8 mouse cellular contexts compared by ENCODE assay signal in the genomic region with DNA sequence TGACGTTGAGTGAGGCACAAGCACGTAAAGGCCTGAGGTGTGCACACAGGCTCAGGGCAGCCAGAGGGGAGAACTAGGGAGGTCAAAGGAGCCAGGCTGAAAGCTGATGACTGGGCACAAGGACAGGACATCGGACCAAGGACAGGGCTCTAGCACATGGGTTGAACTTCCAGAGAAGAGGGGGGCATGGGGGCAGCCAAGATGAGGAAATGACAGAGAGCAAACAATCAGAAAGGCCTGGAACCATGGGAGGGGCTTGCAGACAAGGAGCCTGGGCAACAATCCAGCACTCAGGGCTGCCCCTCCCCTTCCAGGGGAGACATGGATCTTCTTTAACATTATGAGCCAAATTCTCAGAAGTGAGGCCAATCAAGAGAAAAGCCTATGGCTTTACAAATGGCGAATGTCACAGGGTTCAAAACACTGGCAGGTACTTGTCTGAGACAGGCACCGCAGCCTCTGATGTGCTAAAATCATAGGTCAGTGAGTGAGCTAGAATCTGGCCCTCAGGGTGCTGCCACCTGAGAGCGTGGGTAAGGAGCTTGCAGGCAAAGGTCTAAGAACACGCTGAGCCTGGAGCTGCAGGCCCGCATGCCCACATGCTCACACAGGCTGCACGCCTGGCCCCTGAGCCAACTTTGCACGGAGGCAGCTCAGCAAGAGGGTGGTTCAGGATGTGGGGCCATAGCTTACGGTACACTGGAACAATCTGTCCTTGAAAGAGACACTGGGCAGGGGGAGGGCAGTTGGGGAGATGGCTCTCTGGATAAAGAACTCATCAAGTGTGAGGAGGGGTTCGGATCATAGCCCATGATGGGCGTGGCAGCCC. TPM values are rescaled to one million over a fixed set of nuclear protein-coding genes. Genes with fewer than 3 reads are reported as not detected.
DNase-seq lines count a peak whose midpoint lies in the region; ATAC-seq and TF ChIP-seq lines count a peak whose summit lies in the region.

No protein-coding gene starts in this region.

- H3K4me2 ChIP-seq in liver, postnatal 0 days (ENCODE audit: low read depth, low read length), result no peak overlapping the region
- no peak overlapping the region for H3K4me2 ChIP-seq in liver, embryonic 11.5 days
- no peak overlapping the region for H3K4me2 ChIP-seq in kidney, embryonic 16.5 days (replicated peaks; ENCODE audit: low read depth, low read length)
- H3K4me2 ChIP-seq in stomach, embryonic 16.5 days (ENCODE audit: low read depth, low read length), result no peak overlapping the region

- TF ChIP-seq EP300 in liver, postnatal 0 days (IDR thresholded peaks at IDR 0.05; ENCODE audit: low read depth), result peak; percentile 26; the same call in 1 of the 2 replicates

- no peak overlapping the region for H3K4me3 ChIP-seq in liver, postnatal 0 days (ENCODE audit: low read depth, low read length)
- no peak overlapping the region for H3K4me3 ChIP-seq in liver, embryonic 11.5 days (ENCODE audit: low read depth, low read length)
- no peak overlapping the region for H3K4me3 ChIP-seq in kidney, embryonic 16.5 days (ENCODE audit: low read length)
- no peak overlapping the region for H3K4me3 ChIP-seq in stomach, embryonic 16.5 days (replicated peaks; ENCODE audit: low read length)

- WGBS in liver, postnatal 0 days (ENCODE audit: insufficient replicate concordance), result 74% methylated on average over 13 of the region's 13 CpGs
- 81% methylated on average over 13 of the region's 13 CpGs for WGBS in liver, embryonic 11.5 days
- WGBS in kidney, embryonic 16.5 days, result 85% methylated on average over 13 of the region's 13 CpGs
- whole genome bisulfite sequencing in stomach, embryonic 16.5 days, result 73% methylated on average over 13 of the region's 13 CpGs

- no peaks in the 10 kb centered on the region for H3K27me3 ChIP-seq in liver, postnatal 0 days (ENCODE audit: insufficient read depth, low read length)
- no peaks in the 10 kb centered on the region for H3K27me3 ChIP-seq in liver, embryonic 11.5 days (replicated peaks; ENCODE audit: control insufficient read depth, insufficient read depth, low read length)
- no peaks in the 10 kb centered on the region for H3K27me3 ChIP-seq in kidney, embryonic 16.5 days (ENCODE audit: insufficient read depth, low read length)
- no peaks in the 10 kb centered on the region for H3K27me3 ChIP-seq in stomach, embryonic 16.5 days (ENCODE audit: control insufficient read depth, insufficient read depth, low read length)

- TF ChIP-seq CTCF in liver, postnatal 0 days (IDR thresholded peaks at IDR 0.05; ENCODE audit: low read depth), result no peak

- no peak overlapping the region for H3K9ac ChIP-seq in liver, postnatal 0 days (replicated peaks)
- H3K9ac ChIP-seq in liver, embryonic 11.5 days (ENCODE audit: low read depth, low read length), result no peak overlapping the region
- H3K9ac ChIP-seq in kidney, embryonic 16.5 days (replicated peaks; ENCODE audit: low read length), result no peak overlapping the region
- H3K9ac ChIP-seq in stomach, embryonic 16.5 days (ENCODE audit: low read length), result no peak overlapping the region

- peaks cover 20% of the 10 kb centered on the region for H3K4me1 ChIP-seq in liver, postnatal 0 days (ENCODE audit: insufficient read depth)
- H3K4me1 ChIP-seq in liver, embryonic 11.5 days (replicated peaks; ENCODE audit: control insufficient read depth, insufficient read depth, low read length), result 0 out of 2 replicates have a peak, but pooled peaks cover 4% of the 10 kb centered on the region
- H3K4me1 ChIP-seq in kidney, embryonic 16.5 days (ENCODE audit: insufficient read depth, low read length), result peaks cover 18% of the 10 kb centered on the region
- H3K4me1 ChIP-seq in stomach, embryonic 16.5 days (ENCODE audit: control insufficient read depth, insufficient read depth, low read length), result peaks cover 20% of the 10 kb centered on the region

- ATAC-seq in liver, postnatal 0 days, result peak; percentile 60
- no peak for ATAC-seq in liver, embryonic 11.5 days (replicated peaks; ENCODE audit: low FRiP score)
- ATAC-seq in kidney, embryonic 16.5 days (ENCODE audit: low FRiP score, low TSS enrichment), result no peak
- ATAC-seq in stomach, embryonic 16.5 days (ENCODE audit: insufficient read depth, low FRiP score), result no peak

- no peaks in the 10 kb centered on the region for H3K9me3 ChIP-seq in liver, postnatal 0 days (ENCODE audit: low read length)
- no peaks in the 10 kb centered on the region for H3K9me3 ChIP-seq in liver, embryonic 11.5 days (ENCODE audit: control insufficient read depth, low read length)
- H3K9me3 ChIP-seq in kidney, embryonic 16.5 days (ENCODE audit: low read length), result no peaks in the 10 kb centered on the region
- H3K9me3 ChIP-seq in stomach, embryonic 16.5 days (replicated peaks; ENCODE audit: control insufficient read depth, low read length), result no peaks in the 10 kb centered on the region

- peak; percentile 56 for DNase-seq in liver, postnatal 0 days
- DNase-seq in liver, embryonic 11.5 days (ENCODE audit: low spot score), result no peak
- DNase-seq in fat pad, adult 2 months (ENCODE audit: extremely low read depth, low read depth, low spot score), result peak; percentile 56
- DNase-seq in retina, postnatal 1 day, result no peak
- DNase-seq in c-Kit-positive CD71-positive TER-119-positive erythroid progenitor cells, embryonic 14.5 days (ENCODE audit: low spot score), result no peak
- DNase-seq in embryo, embryonic 9.5 days (ENCODE audit: extremely low spot score), result no peak

- peaks cover 30% of the 10 kb centered on the region for H3K36me3 ChIP-seq in liver, postnatal 0 days (replicated peaks; ENCODE audit: insufficient read depth, low read length)
- H3K36me3 ChIP-seq in liver, embryonic 11.5 days (ENCODE audit: control insufficient read depth, insufficient read depth, low read length), result peaks cover 7% of the 10 kb centered on the region; the same call in 1 of the 2 replicates
- H3K36me3 ChIP-seq in kidney, embryonic 16.5 days (ENCODE audit: insufficient read depth, low read length), result peaks cover 24% of the 10 kb centered on the region
- H3K36me3 ChIP-seq in stomach, embryonic 16.5 days (ENCODE audit: control insufficient read depth, insufficient read depth, low read length), result peaks cover 31% of the 10 kb centered on the region

- H3K27ac ChIP-seq in liver, postnatal 0 days (ENCODE audit: low read depth), result peak overlapping the region; percentile 26; the same call in 1 of the 2 replicates
- H3K27ac ChIP-seq in liver, embryonic 11.5 days (ENCODE audit: low read depth, low read length), result no peak overlapping the region
- peak overlapping the region; percentile 7; the same call in 1 of the 2 replicates for H3K27ac ChIP-seq in kidney, embryonic 16.5 days (ENCODE audit: low read length)
- H3K27ac ChIP-seq in stomach, embryonic 16.5 days (ENCODE audit: low read length), result peak overlapping the region; percentile 2; the same call in 1 of the 2 replicates

RNA-seq across cellular contexts. Expression of a gene that starts 46.2 kb away (rescaled TPM):
- 9.6 and 9.9 TPM in 2 replicates for polyA plus RNA-seq in liver, postnatal 0 days (2015; fragmentation: Nextera tagmentation; extraction: Ambion mirVana)
- polyA plus RNA-seq in liver, embryonic 11.5 days (2014; fragmentation: Nextera tagmentation; extraction: Ambion mirVana), result 26.3 and 26.7 TPM in 2 replicates
- 39.2 and 41.1 TPM in 2 replicates for polyA plus RNA-seq in kidney, embryonic 16.5 days (2015; fragmentation: Nextera tagmentation; extraction: Ambion mirVana)
- 79.9 and 80.6 TPM in 2 replicates for polyA plus RNA-seq in stomach, embryonic 16.5 days (2015; fragmentation: Nextera tagmentation; extraction: Ambion mirVana)

RNA-seq across cellular contexts. Expression of a gene that starts 52.3 kb away (rescaled TPM):
- polyA plus RNA-seq in liver, postnatal 0 days (2015; fragmentation: Nextera tagmentation; extraction: Ambion mirVana), result 0.13 and 0.25 TPM in 2 replicates
- 0.12 TPM in 1 of 2 replicates, not detected in the other for polyA plus RNA-seq in liver, embryonic 11.5 days (2014; fragmentation: Nextera tagmentation; extraction: Ambion mirVana)
- polyA plus RNA-seq in kidney, embryonic 16.5 days (2015; fragmentation: Nextera tagmentation; extraction: Ambion mirVana), result 22.9 and 26.8 TPM in 2 replicates
- polyA plus RNA-seq in stomach, embryonic 16.5 days (2015; fragmentation: Nextera tagmentation; extraction: Ambion mirVana), result 15.3 and 16.9 TPM in 2 replicates

Comparison
In these comparisons a context has a peak if more than half of its experiments do, and no peak if none do; other contexts are left out.
1. DNase-seq: peak in liver, postnatal 0 days (single experiment) and fat pad, adult 2 months (single experiment); none in liver, embryonic 11.5 days (single experiment), retina, postnatal 1 day (single experiment), c-Kit-positive CD71-positive TER-119-positive erythroid progenitor cells, embryonic 14.5 days (single experiment) and embryo, embryonic 9.5 days (single experiment).
2. RNA of a gene that starts 52.3 kb away (polyA plus RNA-seq): 22.9 to 26.8 TPM in kidney, embryonic 16.5 days and 15.3 to 16.9 TPM in stomach, embryonic 16.5 days; 0.13 to 0.25 TPM in liver, postnatal 0 days and 0.12 TPM in liver, embryonic 11.5 days; every median in the first group is over 10 times any median in the second.